ENCODE assay signal across 8 mouse cellular contexts in genomic region chr11:75173799-75174165, GRCm38 (mm10). TPM values are rescaled to one million over a fixed set of nuclear protein-coding genes. Genes with fewer than 3 reads are reported as not detected.
A peak's percentile ranks its signal among the peaks of the same experiment; 100 is the strongest.
DNase-seq lines count a peak whose midpoint lies in the region; ATAC-seq and TF ChIP-seq lines count a peak whose summit lies in the region.

No protein-coding gene starts in this region.

- TF ChIP-seq EP300 in stomach, postnatal 0 days (optimal IDR thresholded peaks at IDR 0.05): no peak

- H3K27me3 ChIP-seq in spleen, adult 2 months (ENCODE audit: control insufficient read depth, insufficient read depth, low read length): peaks cover 17% of the 10 kb centered on the region
- peaks cover 55% of the 10 kb centered on the region for H3K27me3 ChIP-seq in liver, embryonic 11.5 days (replicated peaks; ENCODE audit: control insufficient read depth, insufficient read depth, low read length)
- no peaks in the 10 kb centered on the region; the same call in 1 of the 2 replicates for H3K27me3 ChIP-seq in stomach, postnatal 0 days (ENCODE audit: control insufficient read depth, insufficient read depth, low read length)

- ATAC-seq in frontal cortex, adult (ENCODE audit: low TSS enrichment): peak; percentile 18
- no peak for ATAC-seq in liver, embryonic 11.5 days (replicated peaks; ENCODE audit: low FRiP score)
- no peak for ATAC-seq in stomach, postnatal 0 days (ENCODE audit: low FRiP score, low TSS enrichment)
- no peak for ATAC-seq in megakaryocyte-erythroid progenitor cell, adult 5-6 weeks (replicated peaks; ENCODE audit: low FRiP score, low TSS enrichment, poor library complexity, severe bottlenecking)

- no peaks in the 10 kb centered on the region for H3K9me3 ChIP-seq in liver, embryonic 11.5 days (ENCODE audit: control insufficient read depth, low read length)
- H3K9me3 ChIP-seq in stomach, postnatal 0 days (ENCODE audit: control insufficient read depth, low read length): no peaks in the 10 kb centered on the region

- WGBS in spleen, adult 2 months: 3% methylated on average over 15 of the region's 15 CpGs
- 1% methylated on average over 15 of the region's 15 CpGs for WGBS in liver, embryonic 11.5 days
- WGBS in stomach, postnatal 0 days: 1% methylated on average over 15 of the region's 15 CpGs

- H3K36me3 ChIP-seq in spleen, adult 2 months (ENCODE audit: control insufficient read depth, insufficient read depth, low read length): no peaks in the 10 kb centered on the region; the same call in 1 of the 2 replicates
- peaks cover 3% of the 10 kb centered on the region; the same call in 1 of the 2 replicates for H3K36me3 ChIP-seq in liver, embryonic 11.5 days (ENCODE audit: control insufficient read depth, insufficient read depth, low read length)
- H3K36me3 ChIP-seq in stomach, postnatal 0 days (ENCODE audit: control insufficient read depth, insufficient read depth, low read length): peaks cover 3% of the 10 kb centered on the region; the same call in 1 of the 2 replicates

- peak overlapping the region; percentile 77 for H3K4me2 ChIP-seq in liver, embryonic 11.5 days
- peak overlapping the region; percentile 79 for H3K4me2 ChIP-seq in stomach, postnatal 0 days (replicated peaks; ENCODE audit: low read depth)

- H3K4me3 ChIP-seq in spleen, adult 2 months (ENCODE audit: extremely low read depth, insufficient read depth, insufficient read length): peak overlapping the region; percentile 54; the same call in 1 of the 2 replicates
- peak overlapping the region; percentile 65 for H3K4me3 ChIP-seq in liver, embryonic 11.5 days (ENCODE audit: low read depth, low read length)
- peak overlapping the region; percentile 65 for H3K4me3 ChIP-seq in stomach, postnatal 0 days (ENCODE audit: low read depth, low read length)

- H3K4me1 ChIP-seq in spleen, adult 2 months (ENCODE audit: control insufficient read depth, insufficient read depth, insufficient read length): peaks cover 33% of the 10 kb centered on the region
- peaks cover 49% of the 10 kb centered on the region for H3K4me1 ChIP-seq in liver, embryonic 11.5 days (replicated peaks; ENCODE audit: control insufficient read depth, insufficient read depth, low read length)
- H3K4me1 ChIP-seq in stomach, postnatal 0 days (replicated peaks; ENCODE audit: control insufficient read depth, insufficient read depth): peaks cover 6% of the 10 kb centered on the region; the same call in 1 of the 2 replicates

- no peak for TF ChIP-seq POLR2A in spleen, adult 2 months (IDR thresholded peaks at IDR 0.05; ENCODE audit: low read depth, low read length)

- no peak overlapping the region for H3K27ac ChIP-seq in spleen, adult 2 months (ENCODE audit: insufficient read depth, low read length)
- H3K27ac ChIP-seq in liver, embryonic 11.5 days (ENCODE audit: low read depth, low read length): no peak overlapping the region
- H3K27ac ChIP-seq in stomach, postnatal 0 days (replicated peaks): no peak overlapping the region

- no peak for TF ChIP-seq CTCF in spleen, adult 2 months (IDR thresholded peaks at IDR 0.05; ENCODE audit: extremely low read depth, insufficient read depth, insufficient read length, insufficient replicate concordance)
- no peak for TF ChIP-seq CTCF in stomach, postnatal 0 days (IDR thresholded peaks at IDR 0.05; ENCODE audit: low read depth)

- no peak for DNase-seq in frontal cortex, postnatal 25 days (ENCODE audit: low spot score in 2 of 2)
- no peak for DNase-seq in spleen, adult 2 months (ENCODE audit: low read depth in 1 of 2, low spot score in 2 of 2)
- no peak for DNase-seq in spleen, adult 18-20 months
- no peak for DNase-seq in liver, embryonic 11.5 days (ENCODE audit: low spot score)
- DNase-seq in stomach, postnatal 0 days (ENCODE audit: low spot score): no peak
- DNase-seq in ovary, postnatal 14 days (ENCODE audit: low spot score): no peak

- no peak overlapping the region for H3K9ac ChIP-seq in liver, embryonic 11.5 days (ENCODE audit: low read depth, low read length)
- H3K9ac ChIP-seq in stomach, postnatal 0 days (ENCODE audit: low read length): no peak overlapping the region

RNA-seq across cellular contexts. Expression of gene Hic1, which starts 4.5 kb away (rescaled TPM):
- polyA plus RNA-seq in spleen, adult 2 months (2012; rRNA removed): 9.2 and 13.2 TPM in 2 replicates
- polyA plus RNA-seq in liver, embryonic 11.5 days (2014; fragmentation: Nextera tagmentation; extraction: Ambion mirVana): 2.7 and 3.2 TPM in 2 replicates
- polyA plus RNA-seq in stomach, postnatal 0 days (2015; fragmentation: Nextera tagmentation; extraction: Ambion mirVana): 6.6 and 8.2 TPM in 2 replicates
- 0.17 TPM in 1 of 2 replicates, not detected in the other for total RNA-seq in megakaryocyte-erythroid progenitor cell, adult 5-6 weeks (2014; fragmentation: Nextera tagmentation)
- 0.52 TPM in 1 of 2 replicates, not detected in the other for total RNA-seq in megakaryocyte-erythroid progenitor cell, adult 5-6 weeks (2017)

RNA-seq across cellular contexts. Expression of gene Ovca2, which starts 4.9 kb away (rescaled TPM):
- 17.2 and 18.4 TPM in 2 replicates for polyA plus RNA-seq in spleen, adult 2 months (2012; rRNA removed)
- 24.9 and 32.1 TPM in 2 replicates for polyA plus RNA-seq in liver, embryonic 11.5 days (2014; fragmentation: Nextera tagmentation; extraction: Ambion mirVana)
- polyA plus RNA-seq in stomach, postnatal 0 days (2015; fragmentation: Nextera tagmentation; extraction: Ambion mirVana): 19.3 and 20.2 TPM in 2 replicates
- total RNA-seq in megakaryocyte-erythroid progenitor cell, adult 5-6 weeks (2014; fragmentation: Nextera tagmentation): 18.8 and 21.3 TPM in 2 replicates
- 17.6 and 29.0 TPM in 2 replicates for total RNA-seq in megakaryocyte-erythroid progenitor cell, adult 5-6 weeks (2017)

RNA-seq across cellular contexts. Expression of gene Dph1, which starts 17.3 kb away (rescaled TPM):
- 29.2 and 33.3 TPM in 2 replicates for polyA plus RNA-seq in spleen, adult 2 months (2012; rRNA removed)
- 30.3 and 34.0 TPM in 2 replicates for polyA plus RNA-seq in liver, embryonic 11.5 days (2014; fragmentation: Nextera tagmentation; extraction: Ambion mirVana)
- 15.2 and 15.8 TPM in 2 replicates for polyA plus RNA-seq in stomach, postnatal 0 days (2015; fragmentation: Nextera tagmentation; extraction: Ambion mirVana)
- total RNA-seq in megakaryocyte-erythroid progenitor cell, adult 5-6 weeks (2014; fragmentation: Nextera tagmentation): 22.3 and 25.0 TPM in 2 replicates
- 13.3 and 14.2 TPM in 2 replicates for total RNA-seq in megakaryocyte-erythroid progenitor cell, adult 5-6 weeks (2017)

RNA-seq across cellular contexts. Expression of gene Rtn4rl1, which starts 19.8 kb away (rescaled TPM):
- polyA plus RNA-seq in spleen, adult 2 months (2012; rRNA removed): 11.1 and 12.7 TPM in 2 replicates
- 1.7 and 2.9 TPM in 2 replicates for polyA plus RNA-seq in liver, embryonic 11.5 days (2014; fragmentation: Nextera tagmentation; extraction: Ambion mirVana)
- polyA plus RNA-seq in stomach, postnatal 0 days (2015; fragmentation: Nextera tagmentation; extraction: Ambion mirVana): 2.1 and 2.9 TPM in 2 replicates
- total RNA-seq in megakaryocyte-erythroid progenitor cell, adult 5-6 weeks (2014; fragmentation: Nextera tagmentation): not detected in 2 replicates
- 0.80 TPM in 1 of 2 replicates, not detected in the other for total RNA-seq in megakaryocyte-erythroid progenitor cell, adult 5-6 weeks (2017)
